Mouse (Mus musculus): ENCODE results near the gene Zic2. TPM values are rescaled to one million over a fixed set of nuclear protein-coding genes. Genes with fewer than 3 reads are reported as not detected.
"Not testable (repeated sequence)": the region's sequence is repeated elsewhere in the genome, so short reads cannot be mapped to it uniquely, and the experiment has no call there.

Gene Zic2
- polyA plus RNA-seq, 1 experiment from 2014 or later, result 2.1 TPM

DNA sequence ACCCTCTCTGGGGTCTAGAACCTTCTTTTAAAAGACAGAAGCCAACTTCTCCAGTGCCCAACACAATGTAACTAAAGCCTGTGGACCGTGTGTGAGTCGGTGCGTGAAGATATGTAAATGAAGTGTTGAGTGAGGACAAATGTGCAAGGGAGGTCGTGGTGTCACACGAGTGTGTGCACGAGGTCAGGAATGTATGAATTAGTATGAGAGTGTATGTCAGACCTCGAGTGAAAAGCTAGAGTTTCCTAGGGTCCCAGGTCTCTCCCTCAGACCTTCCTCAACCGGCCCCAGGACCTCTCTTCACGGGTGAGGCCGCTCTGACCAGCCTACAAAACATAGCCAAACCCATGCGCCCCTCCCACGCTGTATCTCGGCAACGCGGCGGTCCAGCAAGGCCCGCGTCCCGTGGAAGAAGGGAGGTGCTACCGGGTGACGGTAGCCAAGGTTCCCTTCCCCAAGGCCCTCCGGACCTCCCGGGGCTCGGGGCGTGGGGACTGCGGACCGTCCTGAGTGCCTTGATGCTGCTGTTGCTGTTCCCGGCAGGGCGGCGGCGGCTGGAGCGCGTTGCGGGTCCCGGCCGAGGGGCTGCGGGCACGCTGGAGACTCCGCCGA lies 12.0 kb upstream of the Zic2 start:
- no peaks in the 10 kb centered on the region for H3K9me3 ChIP-seq (replicated peaks; ENCODE audit: control insufficient read depth, low read length)
- peak overlapping the region; percentile 54 for H3K4me3 ChIP-seq (ENCODE audit: low read depth, low read length)
- no peaks in the 10 kb centered on the region for H3K36me3 ChIP-seq (replicated peaks; ENCODE audit: control insufficient read depth, insufficient read depth, low read depth, low read length)
- peak overlapping the region; percentile 90 for H3K4me2 ChIP-seq (ENCODE audit: low read depth, low read length)
- peaks cover 60% of the 10 kb centered on the region for H3K27me3 ChIP-seq (ENCODE audit: control insufficient read depth, insufficient read depth, low read length)
- no peak for ATAC-seq (replicated peaks; ENCODE audit: insufficient number of reproducible peaks, low FRiP score, low TSS enrichment, low read depth)
- H3K27ac ChIP-seq (replicated peaks; ENCODE audit: low read depth, low read length), result no peak overlapping the region; the same call in 1 of the 2 replicates
- peaks cover 11% of the 10 kb centered on the region for H3K4me1 ChIP-seq (ENCODE audit: control insufficient read depth, insufficient read depth, low read length)
- H3K9ac ChIP-seq (replicated peaks; ENCODE audit: low read length), result peak overlapping the region; percentile 68
- DNase-seq (ENCODE audit: low spot score), result peak; percentile 11
- WGBS, result under 1% methylated on average over 40 of the region's 40 CpGs

DNA sequence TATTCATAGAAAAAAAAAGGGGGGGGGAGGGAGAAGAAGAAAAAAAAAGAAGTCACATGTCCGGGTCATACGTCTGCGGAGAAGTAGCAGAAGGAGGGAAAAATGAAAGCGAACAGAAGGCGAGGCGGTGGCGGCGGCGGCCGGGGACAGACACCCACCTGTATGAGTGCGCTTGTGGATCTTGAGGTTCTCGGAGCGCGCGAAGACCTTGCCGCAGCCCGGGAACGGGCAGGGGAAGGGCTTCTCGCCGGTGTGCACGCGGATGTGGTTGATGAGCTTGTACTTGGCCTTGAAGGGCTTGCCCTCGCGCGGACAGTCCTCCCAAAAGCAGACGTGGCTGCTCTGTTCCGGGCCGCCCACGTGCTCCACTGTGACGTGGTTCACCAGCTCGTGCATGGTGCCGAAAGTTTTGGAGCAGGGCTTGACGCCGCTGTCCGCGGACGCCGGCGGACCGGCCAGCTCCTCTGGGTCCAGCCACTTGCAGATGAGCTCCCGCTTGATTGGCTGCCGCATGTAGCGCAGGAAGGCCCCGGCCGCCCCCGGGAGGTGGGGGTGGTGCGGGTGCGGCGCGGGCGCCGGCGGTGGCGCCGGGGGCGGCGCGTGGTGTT lies 11.4 kb upstream of the Zic2 start:
- not testable (repeated sequence) for H3K36me3 ChIP-seq (replicated peaks; ENCODE audit: control insufficient read depth, insufficient read depth, low read depth, low read length); H3K9me3 ChIP-seq (replicated peaks; ENCODE audit: control insufficient read depth, low read length)
- WGBS, result under 1% methylated on average over 54 of the region's 58 CpGs
- Histone ChIP-seq H3K4me1 (ENCODE audit: control insufficient read depth, insufficient read depth, low read length) (peaks cover 11% of the 10 kb centered on the region), H3K27ac (replicated peaks; ENCODE audit: low read depth, low read length) (peak overlapping the region; percentile 79), H3K4me2 (ENCODE audit: low read depth, low read length) (peak overlapping the region; percentile 90), H3K9ac (replicated peaks; ENCODE audit: low read length) (peak overlapping the region; percentile 68), H3K27me3 (ENCODE audit: control insufficient read depth, insufficient read depth, low read length) (peaks cover 66% of the 10 kb centered on the region), H3K4me3 (ENCODE audit: low read depth, low read length) (peak overlapping the region; percentile 54)
- ATAC-seq (replicated peaks; ENCODE audit: insufficient number of reproducible peaks, low FRiP score, low TSS enrichment, low read depth) (peak; percentile 44), DNase-seq (ENCODE audit: low spot score) (peak; percentile 46)

DNA sequence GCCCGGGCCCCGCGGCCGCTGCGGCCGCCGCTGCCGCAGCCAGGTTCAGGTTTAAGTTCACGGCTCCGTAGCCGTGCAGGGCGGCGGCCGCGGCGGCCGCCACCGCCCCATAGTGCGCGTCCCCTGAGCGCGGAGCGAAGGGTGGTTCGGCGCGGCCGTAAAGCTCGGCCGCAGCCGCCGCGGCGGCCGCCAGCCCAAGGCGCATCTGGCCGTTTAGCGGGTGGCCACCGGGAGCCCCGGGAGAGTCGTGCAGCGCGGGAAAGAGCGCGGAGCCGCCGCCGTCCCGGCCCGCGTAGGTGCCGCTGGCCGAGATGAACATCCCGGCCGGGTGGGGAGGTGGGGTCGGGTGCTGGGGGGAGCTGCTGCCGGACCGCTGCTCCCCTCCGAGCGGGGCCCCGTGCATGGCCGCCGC lies 10.9 kb upstream of the Zic2 start:
- Histone ChIP-seq H3K9me3 (replicated peaks; ENCODE audit: control insufficient read depth, low read length) (no peaks in the 10 kb centered on the region), H3K36me3 (replicated peaks; ENCODE audit: control insufficient read depth, insufficient read depth, low read depth, low read length) (no peaks in the 10 kb centered on the region), H3K27ac (replicated peaks; ENCODE audit: low read depth, low read length) (peak overlapping the region; percentile 79), H3K27me3 (ENCODE audit: control insufficient read depth, insufficient read depth, low read length) (peaks cover 66% of the 10 kb centered on the region), H3K9ac (replicated peaks; ENCODE audit: low read length) (peak overlapping the region; percentile 68), H3K4me3 (ENCODE audit: low read depth, low read length) (peak overlapping the region; percentile 54), H3K4me2 (ENCODE audit: low read depth, low read length) (peak overlapping the region; percentile 90), H3K4me1 (ENCODE audit: control insufficient read depth, insufficient read depth, low read length) (peaks cover 11% of the 10 kb centered on the region)
- WGBS, result under 1% methylated on average over 23 of the region's 62 CpGs
- DNase-seq (ENCODE audit: low spot score) (peak; percentile 42), ATAC-seq (replicated peaks; ENCODE audit: insufficient number of reproducible peaks, low FRiP score, low TSS enrichment, low read depth) (no peak)

DNA sequence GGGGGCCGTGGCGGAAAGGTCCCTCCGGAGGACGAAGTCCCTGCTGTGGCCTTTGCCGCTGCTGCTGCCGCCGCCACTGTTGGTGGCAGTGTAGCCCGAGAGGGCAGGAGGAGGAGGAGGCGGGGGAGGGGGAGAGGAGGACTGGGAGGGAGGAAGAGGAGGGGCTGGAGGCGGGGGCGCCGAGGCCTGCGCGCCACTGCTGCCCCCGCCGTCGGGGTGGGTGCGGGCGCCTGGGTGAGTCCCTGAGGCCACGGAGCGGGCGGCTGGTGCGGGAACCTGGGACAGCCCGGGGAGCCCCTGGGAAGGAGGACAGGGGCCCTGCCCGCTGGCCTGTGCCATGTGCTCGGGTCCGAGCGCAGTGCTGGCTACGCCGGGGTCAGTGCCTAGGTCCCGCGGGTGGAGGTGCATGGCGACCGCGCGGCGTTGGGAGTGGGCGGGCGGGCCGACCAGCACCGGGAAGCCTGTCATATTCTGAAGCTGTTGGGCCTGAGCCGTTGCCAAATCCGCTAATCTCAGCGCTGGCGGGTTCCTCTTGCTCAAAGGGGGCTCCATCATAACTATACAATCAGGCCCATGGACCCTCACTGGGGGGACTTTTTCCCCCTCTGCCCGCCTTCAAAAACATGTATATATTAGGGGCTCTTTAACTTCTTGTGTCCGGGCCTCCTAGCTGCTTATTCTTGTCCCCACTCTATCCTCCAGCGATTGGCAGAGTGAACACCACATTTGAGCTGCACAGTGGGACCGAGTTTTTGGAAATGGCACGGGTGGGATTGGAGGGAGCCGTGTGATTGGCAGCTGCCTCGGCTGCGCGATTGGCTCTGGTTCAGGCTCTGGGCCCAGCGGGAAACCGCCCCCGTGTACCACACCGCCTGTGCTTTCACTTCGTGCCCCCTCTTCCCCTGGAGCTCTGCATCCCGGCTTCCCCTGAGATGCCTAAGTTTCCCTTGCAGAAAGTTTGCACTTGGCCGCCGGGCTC lies 10.2 kb upstream of the Zic2 start, which contains the start of gene Zic5:
TSS of gene Zic5 (minus strand) at position 915 of the 979 bp plus-strand sequence.
- ATAC-seq (replicated peaks; ENCODE audit: insufficient number of reproducible peaks, low FRiP score, low TSS enrichment, low read depth), result peak; percentile 83
- peaks cover 11% of the 10 kb centered on the region for H3K4me1 ChIP-seq (ENCODE audit: control insufficient read depth, insufficient read depth, low read length)

DNA sequence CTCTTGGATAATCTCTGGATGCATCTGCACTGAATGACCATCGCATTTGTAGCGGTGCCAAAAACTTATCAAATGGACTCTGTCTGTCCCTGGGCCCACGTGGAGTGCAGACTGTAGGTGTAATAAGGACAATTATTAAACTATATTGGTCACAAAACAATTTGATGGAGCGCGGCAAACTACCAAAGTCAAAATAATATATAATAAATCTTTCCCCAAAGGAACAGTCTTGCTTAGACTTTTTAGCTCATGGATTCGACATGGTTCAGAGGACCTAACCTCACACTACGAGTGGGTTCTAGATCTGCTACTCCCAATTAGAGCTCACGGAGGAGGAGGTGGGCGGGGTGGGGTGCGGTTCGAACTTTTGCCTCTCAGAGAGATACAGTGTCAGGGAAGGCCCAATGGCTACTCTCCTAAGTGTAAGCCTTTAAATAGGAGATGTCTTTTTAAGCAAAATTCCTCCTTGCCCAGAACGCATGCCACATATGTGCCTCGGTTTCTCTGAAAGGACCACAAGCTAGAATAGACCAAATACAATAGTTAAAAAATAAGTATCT lies 9.2 kb upstream of the Zic2 start:
- peaks cover 67% of the 10 kb centered on the region for H3K27me3 ChIP-seq (ENCODE audit: control insufficient read depth, insufficient read depth, low read length)
- no peaks in the 10 kb centered on the region for H3K36me3 ChIP-seq (replicated peaks; ENCODE audit: control insufficient read depth, insufficient read depth, low read depth, low read length)
- 21% methylated on average over 13 of the region's 13 CpGs for WGBS
- DNase-seq (ENCODE audit: low spot score) (peak; percentile 3), ATAC-seq (replicated peaks; ENCODE audit: insufficient number of reproducible peaks, low FRiP score, low TSS enrichment, low read depth) (no peak)
- peak overlapping the region; percentile 90; the same call in 1 of the 2 replicates for H3K4me2 ChIP-seq (ENCODE audit: low read depth, low read length)
- H3K9me3 ChIP-seq (replicated peaks; ENCODE audit: control insufficient read depth, low read length), result no peaks in the 10 kb centered on the region
- no peak overlapping the region for H3K27ac ChIP-seq (replicated peaks; ENCODE audit: low read depth, low read length)
- H3K4me1 ChIP-seq (ENCODE audit: control insufficient read depth, insufficient read depth, low read length), result peaks cover 11% of the 10 kb centered on the region
- peak overlapping the region; percentile 54 for H3K4me3 ChIP-seq (ENCODE audit: low read depth, low read length)
- H3K9ac ChIP-seq (replicated peaks; ENCODE audit: low read length), result no peak overlapping the region

More for the DNA sequence above, 10.2 kb upstream of the Zic2 start, which contains the start of gene Zic5:
- peak; percentile 71 for DNase-seq (ENCODE audit: low spot score)
- H3K27me3 ChIP-seq (ENCODE audit: control insufficient read depth, insufficient read depth, low read length), result peaks cover 64% of the 10 kb centered on the region
- peak within 1 kb of the TSS; percentile 54 for H3K4me3 ChIP-seq (ENCODE audit: low read depth, low read length)
- H3K9me3 ChIP-seq (replicated peaks; ENCODE audit: control insufficient read depth, low read length), result no peaks in the 10 kb centered on the region
- H3K36me3 ChIP-seq (replicated peaks; ENCODE audit: control insufficient read depth, insufficient read depth, low read depth, low read length), result no peaks in the 10 kb centered on the region
- H3K27ac ChIP-seq (replicated peaks; ENCODE audit: low read depth, low read length), result peak within 1 kb of the TSS; percentile 79
- under 1% methylated on average over 52 of the region's 62 CpGs for WGBS
- H3K9ac ChIP-seq (replicated peaks; ENCODE audit: low read length), result peak within 1 kb of the TSS; percentile 68
- peak within 1 kb of the TSS; percentile 90 for H3K4me2 ChIP-seq (ENCODE audit: low read depth, low read length)

DNA sequence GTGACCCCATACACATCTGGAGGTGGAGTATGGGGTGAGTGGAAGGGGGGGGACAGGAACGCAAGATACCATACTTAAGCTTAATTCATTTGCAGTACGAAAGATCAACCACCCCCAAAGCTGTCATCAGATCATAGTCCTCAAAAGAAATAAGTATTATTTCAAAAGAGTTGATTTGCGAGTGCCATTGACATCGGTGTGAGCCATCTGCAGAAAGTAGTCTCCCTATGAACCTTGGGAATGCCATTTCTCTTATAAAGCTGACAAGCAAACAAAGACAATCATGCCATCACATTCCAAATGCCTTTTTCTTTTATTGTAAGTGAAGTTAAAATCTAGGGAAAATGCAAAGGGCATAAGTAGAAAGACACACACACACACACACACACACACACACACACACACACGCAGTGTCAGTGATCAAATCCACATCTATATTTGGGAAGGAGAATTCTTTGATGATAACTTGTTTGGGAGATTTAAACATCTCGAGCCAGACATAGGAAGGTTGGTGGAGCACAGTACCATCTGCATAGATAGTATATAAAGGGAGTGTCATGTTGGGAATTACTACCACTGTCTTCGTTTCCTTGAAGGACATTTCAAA lies 8.4 kb upstream of the Zic2 start:
- no peak overlapping the region for H3K27ac ChIP-seq (replicated peaks; ENCODE audit: low read depth, low read length)
- no peak overlapping the region for H3K4me2 ChIP-seq (ENCODE audit: low read depth, low read length)
- H3K9ac ChIP-seq (replicated peaks; ENCODE audit: low read length), result no peak overlapping the region
- no peak overlapping the region for H3K4me3 ChIP-seq (ENCODE audit: low read depth, low read length)
- H3K4me1 ChIP-seq (ENCODE audit: control insufficient read depth, insufficient read depth, low read length), result peaks cover 11% of the 10 kb centered on the region
- 57% methylated on average over 7 of the region's 7 CpGs for WGBS
- H3K36me3 ChIP-seq (replicated peaks; ENCODE audit: control insufficient read depth, insufficient read depth, low read depth, low read length), result no peaks in the 10 kb centered on the region
- no peak for DNase-seq (ENCODE audit: low spot score)
- H3K27me3 ChIP-seq (ENCODE audit: control insufficient read depth, insufficient read depth, low read length), result peaks cover 70% of the 10 kb centered on the region
- no peak for ATAC-seq (replicated peaks; ENCODE audit: insufficient number of reproducible peaks, low FRiP score, low TSS enrichment, low read depth)
- H3K9me3 ChIP-seq (replicated peaks; ENCODE audit: control insufficient read depth, low read length), result no peaks in the 10 kb centered on the region

Measured in embryonic facial prominence, embryonic 11.5 days (tissue).